Mouse (Mus musculus): ENCODE data around the gene Rpl12. TPM values are rescaled to one million over a fixed set of nuclear protein-coding genes. Genes with fewer than 3 reads are reported as not detected.

Gene Rpl12
- polyA plus RNA-seq, 1 experiment from 2014 or later = 104 TPM

GRCm38 (mm10) chr2:32957344-32957743, 4.0 kb upstream of the Rpl12 start:
- Histone ChIP-seq H3K27me3 (no peaks in the 10 kb centered on the region), H3K4me3 (no peak overlapping the region), H3K27ac (replicated peaks) (no peak overlapping the region), H3K4me2 (no peak overlapping the region), H3K9me3 (no peaks in the 10 kb centered on the region), H3K36me3 (peaks cover 32% of the 10 kb centered on the region), H3K4me1 (replicated peaks) (peaks cover 14% of the 10 kb centered on the region), H3K9ac (no peak overlapping the region)
- 55% methylated on average over 8 of the region's 8 CpGs for WGBS
- ATAC-seq (ENCODE audit: low FRiP score, low read depth) = no peak

- Histone ChIP-seq H3K27me3 (no peaks in the 10 kb centered on the region), H3K9me3 (no peaks in the 10 kb centered on the region), H3K36me3 (peaks cover 37% of the 10 kb centered on the region), H3K4me3 (peak overlapping the region; percentile 67; the same call in 1 of the 2 replicates), H3K27ac (replicated peaks) (no peak overlapping the region), H3K4me1 (replicated peaks) (peaks cover 31% of the 10 kb centered on the region), H3K4me2 (peak overlapping the region; percentile 88), H3K9ac (peak overlapping the region; percentile 80)
- no peak for ATAC-seq (ENCODE audit: low FRiP score, low read depth)
- 91% methylated on average over 4 of the region's 4 CpGs for WGBS
These were observed 1.1 kb upstream of the Rpl12 start for GRCm38 (mm10) chr2:32960273-32960672.

- no peak for ATAC-seq (ENCODE audit: low FRiP score, low read depth)
- no peaks in the 10 kb centered on the region for H3K27me3 ChIP-seq
- peaks cover 40% of the 10 kb centered on the region for H3K4me1 ChIP-seq (replicated peaks)
These were observed 909 bp downstream of the Rpl12 start for GRCm38 (mm10) chr2:32962062-32962874.

GRCm38 (mm10) chr2:32962875-32963220, 1.5 kb downstream of the Rpl12 start:
- Histone ChIP-seq H3K4me2 (peak overlapping the region; percentile 88), H3K27me3 (no peaks in the 10 kb centered on the region), H3K36me3 (peaks cover 20% of the 10 kb centered on the region), H3K4me1 (replicated peaks) (peaks cover 45% of the 10 kb centered on the region), H3K9me3 (no peaks in the 10 kb centered on the region), H3K4me3 (peak overlapping the region; percentile 67), H3K27ac (replicated peaks) (no peak overlapping the region), H3K9ac (peak overlapping the region; percentile 80)
- 10% methylated on average over 9 of the region's 9 CpGs for WGBS
- ATAC-seq (ENCODE audit: low FRiP score, low read depth) = no peak

More at GRCm38 (mm10) chr2:32962062-32962874, 909 bp downstream of the Rpl12 start:
- H3K4me3 ChIP-seq = peak overlapping the region; percentile 67
- peak overlapping the region; percentile 75 for H3K27ac ChIP-seq (replicated peaks)
- peaks cover 24% of the 10 kb centered on the region for H3K36me3 ChIP-seq
- peak overlapping the region; percentile 88 for H3K4me2 ChIP-seq
- no peaks in the 10 kb centered on the region for H3K9me3 ChIP-seq
- WGBS = 1% methylated on average over 33 of the region's 33 CpGs
- peak overlapping the region; percentile 80 for H3K9ac ChIP-seq

- H3K9ac ChIP-seq = no peak overlapping the region; the same call in 1 of the 2 replicates
- H3K4me2 ChIP-seq = peak overlapping the region; percentile 88
- no peaks in the 10 kb centered on the region for H3K9me3 ChIP-seq
- H3K27me3 ChIP-seq = no peaks in the 10 kb centered on the region
- H3K4me1 ChIP-seq (replicated peaks) = peaks cover 51% of the 10 kb centered on the region
- ATAC-seq (ENCODE audit: low FRiP score, low read depth) = no peak
- 71% methylated on average over 4 of the region's 4 CpGs for WGBS
- H3K36me3 ChIP-seq = peaks cover 16% of the 10 kb centered on the region
- H3K27ac ChIP-seq (replicated peaks) = no peak overlapping the region
- no peak overlapping the region for H3K4me3 ChIP-seq
These were observed 2.2 kb downstream of the Rpl12 start for GRCm38 (mm10) chr2:32963544-32963943.

GRCm38 (mm10) chr2:32963981-32964380, 2.6 kb downstream of the Rpl12 start:
- H3K27ac ChIP-seq (replicated peaks) = no peak overlapping the region
- H3K4me3 ChIP-seq = no peak overlapping the region
- WGBS = 70% methylated on average over 1 of the region's 1 CpGs
- H3K4me2 ChIP-seq = no peak overlapping the region
- no peak for ATAC-seq (ENCODE audit: low FRiP score, low read depth)
- peaks cover 16% of the 10 kb centered on the region for H3K36me3 ChIP-seq
- H3K27me3 ChIP-seq = no peaks in the 10 kb centered on the region
- no peak overlapping the region for H3K9ac ChIP-seq
- H3K9me3 ChIP-seq = no peaks in the 10 kb centered on the region
- H3K4me1 ChIP-seq (replicated peaks) = peaks cover 51% of the 10 kb centered on the region

- no peak overlapping the region for H3K4me3 ChIP-seq
- WGBS = 33% methylated on average over 10 of the region's 10 CpGs
- no peak for ATAC-seq (ENCODE audit: low FRiP score, low read depth)
- H3K4me1 ChIP-seq (replicated peaks) = peaks cover 51% of the 10 kb centered on the region
- H3K27ac ChIP-seq (replicated peaks) = no peak overlapping the region
- no peaks in the 10 kb centered on the region for H3K27me3 ChIP-seq
- no peaks in the 10 kb centered on the region for H3K9me3 ChIP-seq
- peaks cover 16% of the 10 kb centered on the region for H3K36me3 ChIP-seq
- no peak overlapping the region for H3K4me2 ChIP-seq
- H3K9ac ChIP-seq = no peak overlapping the region
These were observed 3.5 kb downstream of the Rpl12 start for GRCm38 (mm10) chr2:32964659-32965457.

GRCm38 (mm10) chr2:32965511-32966183, 4.3 kb downstream of the Rpl12 start:
- H3K4me1 ChIP-seq (replicated peaks) = peaks cover 46% of the 10 kb centered on the region
- H3K9ac ChIP-seq = no peak overlapping the region

GRCm38 (mm10) chr2:32966184-32966688, 4.9 kb downstream of the Rpl12 start:
- Histone ChIP-seq H3K27ac (replicated peaks) (peak overlapping the region; percentile 95), H3K4me1 (replicated peaks) (peaks cover 42% of the 10 kb centered on the region), H3K9ac (peak overlapping the region; percentile 77), H3K9me3 (no peaks in the 10 kb centered on the region), H3K4me2 (peak overlapping the region; percentile 74), H3K27me3 (no peaks in the 10 kb centered on the region), H3K4me3 (peak overlapping the region; percentile 56), H3K36me3 (peaks cover 16% of the 10 kb centered on the region)
- 10% methylated on average over 13 of the region's 13 CpGs for WGBS
- no peak for ATAC-seq (ENCODE audit: low FRiP score, low read depth)

More at GRCm38 (mm10) chr2:32965511-32966183, 4.3 kb downstream of the Rpl12 start:
- peak overlapping the region; percentile 56; the same call in 1 of the 2 replicates for H3K4me3 ChIP-seq
- no peak overlapping the region for H3K4me2 ChIP-seq
- no peak for ATAC-seq (ENCODE audit: low FRiP score, low read depth)
- no peaks in the 10 kb centered on the region for H3K27me3 ChIP-seq
- H3K27ac ChIP-seq (replicated peaks) = no peak overlapping the region; the same call in 1 of the 2 replicates
- H3K9me3 ChIP-seq = no peaks in the 10 kb centered on the region
- peaks cover 16% of the 10 kb centered on the region for H3K36me3 ChIP-seq
- WGBS = 20% methylated on average over 7 of the region's 7 CpGs

- no peaks in the 10 kb centered on the region for H3K27me3 ChIP-seq
- peak overlapping the region; percentile 95 for H3K27ac ChIP-seq (replicated peaks)
- peak overlapping the region; percentile 56 for H3K4me3 ChIP-seq
- peaks cover 44% of the 10 kb centered on the region for H3K4me1 ChIP-seq (replicated peaks)
- H3K9ac ChIP-seq = peak overlapping the region; percentile 77
- peaks cover 16% of the 10 kb centered on the region for H3K36me3 ChIP-seq
- peak; percentile 88 for ATAC-seq (ENCODE audit: low FRiP score, low read depth)
- H3K4me2 ChIP-seq = peak overlapping the region; percentile 74
- no peaks in the 10 kb centered on the region for H3K9me3 ChIP-seq
- under 1% methylated on average over 55 of the region's 55 CpGs for WGBS
These were observed 5.6 kb downstream of the Rpl12 start for GRCm38 (mm10) chr2:32966689-32967631.
